Mouse (Mus musculus) heart, embryonic 10.5 days (tissue): ENCODE results near the gene Eif5. TPM values are rescaled to one million over a fixed set of nuclear protein-coding genes. Genes with fewer than 3 reads are reported as not detected.

Source experiments
- DNase-seq: peaks from one replicate; pipeline ENCODE4 v3.0.0-alpha.2; 2017; ENCODE audit warnings: low spot score
- H3K27ac ChIP-seq: fragments of 300-500 bp; sonication (generic); 2 replicates; pipeline ENCODE4 v1.5.1; 2016; ENCODE audit warnings: mild to moderate bottlenecking
- H3K27me3 ChIP-seq: fragments of 300-500 bp; sonication (generic); 2 replicates; pipeline ENCODE4 v1.6.1; 2016; ENCODE audit warnings: mild to moderate bottlenecking; ENCODE audit not compliant: poor library complexity, insufficient read depth, severe bottlenecking
- H3K36me3 ChIP-seq: fragments of 300-500 bp; sonication (generic); 2 replicates; pipeline ENCODE4 v1.6.1; 2016; ENCODE audit warnings: mild to moderate bottlenecking, moderate library complexity
- H3K4me1 ChIP-seq: fragments of 300-500 bp; sonication (generic); 2 replicates; pipeline ENCODE4 v1.6.1; 2016; ENCODE audit warnings: mild to moderate bottlenecking
- H3K4me3 ChIP-seq: fragments of 300-500 bp; sonication (generic); 2 replicates; pipeline ENCODE4 v1.5.1; 2016; ENCODE audit warnings: mild to moderate bottlenecking, moderate library complexity
- H3K9me3 ChIP-seq: fragments of 300-500 bp; sonication (generic); 2 replicates; pipeline ENCODE4 v1.6.1; 2016; ENCODE audit warnings: mild to moderate bottlenecking, moderate library complexity
- WGBS: fragments of 180-500 bp; shearing (Covaris S2); methylation state at CpG from one replicate; pipeline ENCODE4 v1.1.7; 2016; 5-methylcytosine and 5-hydroxymethylcytosine counted together
- polyA plus RNA-seq: library from polyadenylated mRNA; unstranded; fragments of >200 nt; fragmentation: Nextera tagmentation; extraction: Ambion mirVana; gene quantifications from 2 replicates; pipeline ENCODE4 v1.2.1, GENCODE M21; 2016

The Eif5 gene
- polyA plus RNA-seq, 1 experiment from 2014 or later: 616 TPM

DNA sequence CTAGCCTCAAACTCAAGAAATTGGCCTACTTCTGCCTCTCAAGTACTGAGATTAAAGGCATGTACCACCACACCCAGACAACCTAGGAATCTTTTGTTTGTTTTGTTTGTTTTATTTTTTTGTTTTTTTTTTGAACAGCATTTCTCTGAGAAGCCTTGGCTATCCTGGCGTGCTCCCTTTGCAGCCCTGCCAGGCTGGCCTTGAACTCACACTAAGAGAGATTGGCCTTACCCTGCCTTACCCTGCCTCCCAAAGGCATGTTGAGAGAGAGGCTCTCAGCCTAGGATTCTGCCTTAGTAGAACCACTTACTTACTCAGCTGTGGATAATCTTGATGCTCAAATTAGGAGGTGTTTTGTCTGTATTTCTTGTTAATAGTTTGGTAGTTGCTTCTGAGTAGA lies 45.2 kb downstream of the Eif5 start:
- no peak overlapping the region for H3K27ac ChIP-seq
- H3K4me3 ChIP-seq: no peak overlapping the region
- no peaks in the 10 kb centered on the region for H3K27me3 ChIP-seq
- H3K4me1 ChIP-seq: peaks cover 10% of the 10 kb centered on the region
- H3K36me3 ChIP-seq: 0 out of 2 replicates have a peak, but pooled peaks cover 6% of the 10 kb centered on the region
- H3K9me3 ChIP-seq: no peaks in the 10 kb centered on the region
- DNase-seq: no peak
- 87% methylated on average over 1 of the region's 1 CpGs for WGBS

- Histone ChIP-seq H3K4me3 (no peak overlapping the region), H3K9me3 (no peaks in the 10 kb centered on the region)
- 85% methylated on average over 1 of the region's 1 CpGs for WGBS
Measured at GRCm38 (mm10) chr12:111584401-111584800, 46.6 kb downstream of the Eif5 start.

DNA sequence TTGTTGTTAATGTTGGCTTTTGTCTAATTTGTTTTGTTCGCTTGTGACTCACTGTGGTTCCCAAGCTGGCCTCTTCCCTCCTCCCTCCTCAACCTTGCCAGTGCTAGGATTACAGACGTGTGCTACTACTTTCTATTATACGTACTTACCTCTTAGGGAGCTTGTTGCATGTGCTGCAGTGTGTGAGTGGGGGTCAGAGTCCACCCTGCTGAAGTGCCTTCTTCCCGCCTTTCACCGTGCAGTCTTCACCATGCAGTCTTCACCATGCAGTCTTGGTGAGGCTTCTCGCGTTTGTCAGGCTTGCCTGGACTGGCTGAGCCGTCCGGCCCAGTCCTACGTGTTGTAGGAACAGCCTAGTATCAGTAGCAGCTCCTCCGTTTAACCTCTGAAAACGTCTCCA lies 49.4 kb downstream of the Eif5 start:
- H3K27ac ChIP-seq: no peak overlapping the region
- H3K36me3 ChIP-seq: peaks cover 9% of the 10 kb centered on the region
- no peak overlapping the region for H3K4me3 ChIP-seq
- 77% methylated on average over 12 of the region's 12 CpGs for WGBS
- no peaks in the 10 kb centered on the region for H3K27me3 ChIP-seq
- no peak for DNase-seq
- H3K9me3 ChIP-seq: no peaks in the 10 kb centered on the region
- H3K4me1 ChIP-seq: peaks cover 11% of the 10 kb centered on the region

More at GRCm38 (mm10) chr12:111584401-111584800, 46.6 kb downstream of the Eif5 start:
- Histone ChIP-seq H3K4me1 (peaks cover 14% of the 10 kb centered on the region), H3K36me3 (0 out of 2 replicates have a peak, but pooled peaks cover 6% of the 10 kb centered on the region), H3K27me3 (no peaks in the 10 kb centered on the region), H3K27ac (no peak overlapping the region)
- no peak for DNase-seq

DNA sequence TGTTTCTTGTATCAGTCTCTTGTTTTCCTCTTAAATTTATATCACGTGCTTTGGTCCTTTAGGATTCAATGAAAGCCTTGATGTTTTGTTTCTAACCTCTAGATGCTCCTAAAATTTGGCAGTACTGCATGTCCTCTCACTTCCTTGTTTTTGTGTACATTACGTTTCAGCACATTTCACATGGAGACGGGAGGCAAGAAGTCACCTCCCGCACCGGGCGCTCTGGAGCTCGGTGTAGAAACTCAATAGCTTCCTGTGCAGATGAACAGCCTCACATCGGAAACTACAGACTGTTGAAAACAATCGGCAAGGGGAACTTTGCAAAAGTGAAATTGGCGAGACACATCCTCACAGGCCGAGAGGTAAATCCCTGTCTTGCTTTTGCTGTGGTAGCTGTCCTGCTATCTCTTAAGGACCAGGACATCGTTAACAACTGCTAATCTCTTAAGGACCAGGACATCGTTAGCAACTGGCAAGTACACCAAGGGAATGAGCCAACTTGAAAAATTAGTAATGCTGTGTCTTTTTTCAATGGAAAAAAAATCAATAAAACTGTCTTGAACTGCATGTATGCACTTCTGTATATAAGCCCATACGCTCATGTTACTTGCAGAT lies 54.7 kb downstream of the Eif5 start:
- Histone ChIP-seq H3K4me3 (no peak overlapping the region), H3K27me3 (no peaks in the 10 kb centered on the region), H3K36me3 (peaks cover 57% of the 10 kb centered on the region), H3K27ac (no peak overlapping the region), H3K9me3 (no peaks in the 10 kb centered on the region), H3K4me1 (peaks cover 7% of the 10 kb centered on the region; the same call in 1 of the 2 replicates)
- WGBS: 81% methylated on average over 14 of the region's 14 CpGs
- no peak for DNase-seq

DNA sequence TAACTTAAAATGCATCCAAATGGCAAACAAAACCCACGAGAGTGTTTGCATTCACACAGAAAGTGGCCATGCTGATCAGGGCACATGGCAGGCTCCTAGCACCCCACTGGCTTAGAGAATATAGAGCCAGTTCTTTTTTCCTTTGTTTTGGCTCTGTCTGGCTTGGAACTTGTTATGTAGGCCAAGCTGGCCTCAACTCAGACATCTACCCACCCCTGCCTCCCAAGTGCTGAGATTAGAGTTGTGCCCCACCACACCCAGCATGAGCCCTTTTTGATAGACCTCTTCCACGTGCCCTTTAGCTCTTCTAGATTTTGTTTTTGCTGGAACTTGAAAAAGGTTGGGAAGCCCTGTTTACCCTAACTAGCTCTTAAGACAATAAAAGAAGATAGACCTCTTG lies 56.0 kb downstream of the Eif5 start:
- DNase-seq: no peak
- Histone ChIP-seq H3K4me1 (no peaks in the 10 kb centered on the region), H3K27ac (no peak overlapping the region), H3K9me3 (no peaks in the 10 kb centered on the region), H3K27me3 (no peaks in the 10 kb centered on the region), H3K4me3 (no peak overlapping the region), H3K36me3 (peaks cover 68% of the 10 kb centered on the region)
- WGBS: 81% methylated on average over 2 of the region's 2 CpGs

Other genes with a start within 250 kb of the Eif5 start
- 27.8 and 33.1 TPM in 2 replicates for gene Cdc42bpb, start 160.3 kb upstream of the Eif5 start, polyA plus RNA-seq
- 0.21 and 0.30 TPM in 2 replicates for gene Lbhd2, start 131.2 kb upstream of the Eif5 start, polyA plus RNA-seq
- 14.5 and 14.6 TPM in 2 replicates for gene Exoc3l4, start 121.0 kb upstream of the Eif5 start, polyA plus RNA-seq
- 12.1 and 12.8 TPM in 2 replicates for gene Tnfaip2, start 95.5 kb upstream of the Eif5 start, polyA plus RNA-seq
- 4.6 and 15.2 TPM in 2 replicates for gene Gm266, start 52.2 kb upstream of the Eif5 start, polyA plus RNA-seq
- gene Mark3, start 36.5 kb downstream of the Eif5 start, polyA plus RNA-seq: 38.1 and 47.9 TPM in 2 replicates
- 408 and 575 TPM in 2 replicates for gene Ckb, start 134.3 kb downstream of the Eif5 start, polyA plus RNA-seq
- gene Trmt61a, start 140.1 kb downstream of the Eif5 start, polyA plus RNA-seq: 12.7 and 18.9 TPM in 2 replicates
- 43.7 and 47.7 TPM in 2 replicates for gene Bag5, start 175.2 kb downstream of the Eif5 start, polyA plus RNA-seq
- gene Apopt1, start 175.2 kb downstream of the Eif5 start, polyA plus RNA-seq: 53.3 and 55.2 TPM in 2 replicates
- gene Klc1, start 220.8 kb downstream of the Eif5 start, polyA plus RNA-seq: 109 and 116 TPM in 2 replicates